Mouse (Mus musculus): Measurements from ENCODE around the gene Stard5.
A peak's percentile ranks its signal among the peaks of the same experiment; 100 is the strongest.

The Stard5 gene

GRCm38 (mm10) chr7:83631828-83632681 is at the start of gene Stard5:
TSS of gene Stard5 (plus strand) at chr7:83631959.
- peak; percentile 91 for DNase-seq (ENCODE audit: extremely low spot score)

- no peak for DNase-seq (ENCODE audit: extremely low spot score)
Observed at GRCm38 (mm10) chr7:83584639-83585471, 46.9 kb upstream of the Stard5 start, which contains the start of gene Tmc3. TSS of gene Tmc3 (plus strand) at chr7:83584927.

- DNase-seq (ENCODE audit: extremely low spot score) = no peak
Observed at GRCm38 (mm10) chr7:83594056-83594455, 37.7 kb upstream of the Stard5 start.

- DNase-seq (ENCODE audit: extremely low spot score) = no peak
Observed at GRCm38 (mm10) chr7:83597063-83597462, 34.7 kb upstream of the Stard5 start.

- no peak for DNase-seq (ENCODE audit: extremely low spot score)
Observed at GRCm38 (mm10) chr7:83598997-83599912, 32.5 kb upstream of the Stard5 start.

- peak; percentile 39 for DNase-seq (ENCODE audit: extremely low spot score)
Observed at GRCm38 (mm10) chr7:83599913-83600286, 31.9 kb upstream of the Stard5 start.

GRCm38 (mm10) chr7:83604180-83604944 is 27.4 kb upstream of the Stard5 start:
- DNase-seq (ENCODE audit: extremely low spot score) = no peak

GRCm38 (mm10) chr7:83606796-83607195 is 25.0 kb upstream of the Stard5 start:
- no peak for DNase-seq (ENCODE audit: extremely low spot score)

GRCm38 (mm10) chr7:83609891-83610290 is 21.9 kb upstream of the Stard5 start:
- no peak for DNase-seq (ENCODE audit: extremely low spot score)

GRCm38 (mm10) chr7:83611886-83612285 is 19.9 kb upstream of the Stard5 start:
- no peak for DNase-seq (ENCODE audit: extremely low spot score)

GRCm38 (mm10) chr7:83615272-83615671 is 16.5 kb upstream of the Stard5 start:
- DNase-seq (ENCODE audit: extremely low spot score) = no peak

- no peak for DNase-seq (ENCODE audit: extremely low spot score)
Observed at GRCm38 (mm10) chr7:83615815-83616214, 15.9 kb upstream of the Stard5 start.

GRCm38 (mm10) chr7:83616268-83616667 is 15.5 kb upstream of the Stard5 start:
- no peak for DNase-seq (ENCODE audit: extremely low spot score)

- no peak for DNase-seq (ENCODE audit: extremely low spot score)
Observed at GRCm38 (mm10) chr7:83618709-83619108, 13.1 kb upstream of the Stard5 start.

- no peak for DNase-seq (ENCODE audit: extremely low spot score)
Observed at GRCm38 (mm10) chr7:83622582-83622981, 9.2 kb upstream of the Stard5 start.

- DNase-seq (ENCODE audit: extremely low spot score) = no peak
Observed at GRCm38 (mm10) chr7:83624065-83624464, 7.7 kb upstream of the Stard5 start.

GRCm38 (mm10) chr7:83626557-83627257 is 5.1 kb upstream of the Stard5 start:
- no peak for DNase-seq (ENCODE audit: extremely low spot score)

GRCm38 (mm10) chr7:83627369-83627768 is 4.4 kb upstream of the Stard5 start:
- DNase-seq (ENCODE audit: extremely low spot score) = no peak

GRCm38 (mm10) chr7:83631073-83631827 is 509 bp upstream of the Stard5 start:
- no peak for DNase-seq (ENCODE audit: extremely low spot score)
